Mouse (Mus musculus) megakaryocyte, embryonic 14.5 days (primary cell): ENCODE results near the gene Casc4.

Experiments used
- FLI1 ChIP-seq: IDR thresholded peaks from 2 replicates; pipeline ENCODE4 v1.6.1; 2012; ENCODE audit warnings: low read length, inconsistent platforms, mixed read lengths
- GATA1 ChIP-seq: IDR thresholded peaks from 3 replicates; pipeline ENCODE4 v1.6.1; 2012; ENCODE audit warnings: mixed read lengths, low read length, inconsistent platforms, borderline replicate concordance

DNA sequence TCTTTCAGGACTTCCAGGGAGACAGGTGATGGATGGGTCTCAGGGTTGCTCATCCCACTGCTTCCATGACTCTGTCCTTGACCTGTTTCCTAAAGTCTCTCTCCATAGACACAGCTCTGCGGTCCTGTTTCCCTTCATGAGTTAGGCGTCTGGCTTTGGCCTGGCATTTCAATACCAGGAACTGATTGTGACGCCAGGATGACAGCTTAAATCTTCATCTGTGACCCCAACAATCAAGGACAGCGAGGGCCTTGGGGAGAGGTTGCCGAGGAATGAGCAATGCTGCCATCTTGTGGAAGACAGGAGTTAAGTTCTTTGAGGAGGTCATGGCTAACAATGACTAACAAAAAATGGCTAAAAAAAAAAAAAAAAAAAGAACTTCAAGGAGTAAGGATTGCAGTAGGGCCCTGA, 34.3 kb upstream of the Casc4 start:
- no peak for TF ChIP-seq GATA1
- TF ChIP-seq FLI1 = no peak
